Mouse (Mus musculus): ENCODE results near the gene Wdr59.

DNA sequence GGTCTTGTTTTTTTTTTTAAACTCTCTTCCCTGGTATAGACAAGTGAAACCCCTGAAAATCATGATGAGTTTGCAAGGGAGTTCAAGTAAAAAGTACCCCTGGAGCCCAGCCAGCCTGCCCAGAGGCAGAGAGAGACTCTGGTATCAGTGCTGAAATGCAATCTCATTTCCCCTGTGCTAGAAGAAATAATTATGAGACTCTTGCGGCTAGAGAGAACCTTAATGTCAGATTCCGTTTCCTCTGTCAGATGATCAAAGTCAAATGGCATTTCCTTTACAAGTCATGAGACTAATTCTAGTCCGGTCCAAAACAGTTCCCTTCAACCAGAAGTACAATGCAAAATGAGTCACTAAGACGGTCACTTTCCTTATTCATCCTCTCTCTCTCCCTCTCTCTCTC is 72.2 kb downstream of the Wdr59 start:
- TF ChIP-seq CTCF (IDR thresholded peaks at IDR 0.05) (no peak), EP300 (IDR thresholded peaks at IDR 0.05) (0 out of 2 replicates have a peak, but pooled peaks have one; percentile 45)

All from lung, postnatal 0 days (tissue).